Mouse (Mus musculus) embryo, embryonic 11 days (tissue): ENCODE measurements around the gene P2rx2.

Experiments
- DNase-seq: peaks from one replicate; pipeline ENCODE4 v3.0.0-alpha.2; 2015

Gene P2rx2

GRCm38 (mm10) chr5:110342648-110343284 lies at the start of gene P2rx2:
TSS of gene P2rx2 (minus strand) at chr5:110343212.
- peak; percentile 66 for DNase-seq

GRCm38 (mm10) chr5:110392727-110393126 lies 49.7 kb upstream of the P2rx2 start:
- DNase-seq, result peak; percentile 20

GRCm38 (mm10) chr5:110390631-110391030 lies 47.6 kb upstream of the P2rx2 start:
- no peak for DNase-seq

GRCm38 (mm10) chr5:110387332-110387731 lies 44.3 kb upstream of the P2rx2 start:
- DNase-seq, result no peak

GRCm38 (mm10) chr5:110386371-110387330 lies 43.6 kb upstream of the P2rx2 start:
- peak; percentile 89 for DNase-seq

GRCm38 (mm10) chr5:110385263-110385662 lies 42.3 kb upstream of the P2rx2 start:
- DNase-seq, result no peak

GRCm38 (mm10) chr5:110384491-110384890 lies 41.5 kb upstream of the P2rx2 start:
- DNase-seq, result no peak

- no peak for DNase-seq
These were observed 36.8 kb upstream of the P2rx2 start for GRCm38 (mm10) chr5:110379823-110380222.

GRCm38 (mm10) chr5:110379086-110379485 lies 36.1 kb upstream of the P2rx2 start:
- no peak for DNase-seq

GRCm38 (mm10) chr5:110378181-110378583 lies 35.2 kb upstream of the P2rx2 start:
- DNase-seq, result peak; percentile 68

- DNase-seq, result peak; percentile 76
These were observed 33.9 kb upstream of the P2rx2 start for GRCm38 (mm10) chr5:110376802-110377433.

- DNase-seq, result no peak
These were observed 21.0 kb upstream of the P2rx2 start for GRCm38 (mm10) chr5:110363822-110364545.

GRCm38 (mm10) chr5:110363179-110363821 lies 20.3 kb upstream of the P2rx2 start:
- DNase-seq, result peak; percentile 91

GRCm38 (mm10) chr5:110362813-110363178 lies 19.8 kb upstream of the P2rx2 start:
- no peak for DNase-seq

- no peak for DNase-seq
These were observed 18.5 kb upstream of the P2rx2 start for GRCm38 (mm10) chr5:110361465-110361864.

GRCm38 (mm10) chr5:110357531-110358179 lies 14.6 kb upstream of the P2rx2 start:
- DNase-seq, result peak; percentile 85

- DNase-seq, result peak; percentile 64
These were observed 11.7 kb upstream of the P2rx2 start for GRCm38 (mm10) chr5:110354716-110355115.

GRCm38 (mm10) chr5:110347006-110347405 lies 4.0 kb upstream of the P2rx2 start:
- no peak for DNase-seq

- DNase-seq, result no peak
These were observed 2.5 kb upstream of the P2rx2 start for GRCm38 (mm10) chr5:110345553-110345952.

- no peak for DNase-seq
These were observed 1.5 kb upstream of the P2rx2 start, which contains the start of gene Lrcol1 for GRCm38 (mm10) chr5:110344524-110344923. TSS of gene Lrcol1 (plus strand) at chr5:110344730.

- DNase-seq, result no peak
These were observed 4.2 kb downstream of the P2rx2 start for GRCm38 (mm10) chr5:110338792-110339191.

GRCm38 (mm10) chr5:110330508-110330907 lies 12.5 kb downstream of the P2rx2 start:
- no peak for DNase-seq
